Mouse (Mus musculus): ENCODE measurements around the gene Dnajb3.

- no peak for TF ChIP-seq CTCF (IDR thresholded peaks at IDR 0.05; ENCODE audit: extremely low read depth, insufficient read depth, low read length)
- no peak for TF ChIP-seq POLR2A (IDR thresholded peaks at IDR 0.05; ENCODE audit: extremely low read depth, insufficient read depth, low read length)
Observed at GRCm38 (mm10) chr1:88247660-88248059, 42.1 kb upstream of the Dnajb3 start.
